Mouse (Mus musculus) G1E (cell line): Measurements from ENCODE around the gene Ripor2.

Source experiments
- CTCF ChIP-seq: IDR thresholded peaks from 2 replicates; pipeline ENCODE4 v1.5.1; 2012; ENCODE audit warnings: low read depth, low read length, inconsistent platforms, mixed read lengths
- TAL1 ChIP-seq: conservative IDR thresholded peaks from 2 replicates; pipeline ENCODE4 v1.6.1; 2012; ENCODE audit warnings: low read depth, low read length, inconsistent platforms, mixed read lengths

GRCm38 (mm10) chr13:24552039-24552438 lies 29.9 kb upstream of the Ripor2 start:
- TF ChIP-seq CTCF, result no peak
- TF ChIP-seq TAL1, result no peak
